Mouse (Mus musculus) ES-E14 (cell line): ENCODE data around the gene Gm27021. TPM values are rescaled to one million over a fixed set of nuclear protein-coding genes. Genes with fewer than 3 reads are reported as not detected.

Source experiments
- DNase-seq: peaks from one replicate; pipeline ENCODE4 v3.0.0-alpha.2; 2013; ENCODE audit warnings: low read depth, low spot score
- H3K27ac ChIP-seq: 2 replicates; pipeline ENCODE4 v1.5.1; 2012; ENCODE audit warnings: low read depth, mild to moderate bottlenecking, low read length, moderate library complexity, mixed read lengths; ENCODE audit not compliant: poor library complexity, insufficient read depth, severe bottlenecking
- H3K36me3 ChIP-seq: 2 replicates; pipeline ENCODE4 v1.6.1; 2012; ENCODE audit warnings: mild to moderate bottlenecking, low read length, moderate library complexity, mixed read lengths; ENCODE audit not compliant: control insufficient read depth, poor library complexity, insufficient read depth, severe bottlenecking
- H3K4me1 ChIP-seq, 2 experiments: fragments of 150-350 bp in 1 of 2; sonication (generic) in 1 of 2; 2 replicates each; pipeline ENCODE4 v1.6.1; 2012; ENCODE audit warnings: low read length in 2 of 2, mild to moderate bottlenecking in 1 of 2, mixed read lengths in 1 of 2; ENCODE audit not compliant: control insufficient read depth in 2 of 2, insufficient read depth in 2 of 2, poor library complexity in 1 of 2
- H3K4me3 ChIP-seq, 2 experiments: fragments of 150-350 bp in 1 of 2; sonication (generic) in 1 of 2; 2 replicates each; pipeline ENCODE4 v1.5.1; 2012; ENCODE audit warnings: low read length in 2 of 2, low read depth in 1 of 2, mild to moderate bottlenecking in 1 of 2, mixed read lengths in 1 of 2; ENCODE audit not compliant: insufficient read depth in 1 of 2, poor library complexity in 1 of 2, severe bottlenecking in 1 of 2
- H3K9ac ChIP-seq: 2 replicates; pipeline ENCODE4 v1.6.1; 2012; ENCODE audit warnings: low read depth, mild to moderate bottlenecking, low read length, mixed read lengths; ENCODE audit not compliant: poor library complexity, insufficient read depth, severe bottlenecking
- H3K9me3 ChIP-seq: fragments of 150-350 bp; sonication (generic); 2 replicates; pipeline ENCODE4 v1.6.1; 2012; ENCODE audit warnings: low read depth, mild to moderate bottlenecking, low read length; ENCODE audit not compliant: control insufficient read depth, insufficient read depth
- CHD2 ChIP-seq: IDR thresholded peaks from 2 replicates; pipeline ENCODE4 v1.6.1; 2014; ENCODE audit warnings: mild to moderate bottlenecking, low read depth, low read length, inconsistent platforms
- HCFC1 ChIP-seq: IDR thresholded peaks from 2 replicates; pipeline ENCODE4 v1.6.1; 2012; ENCODE audit warnings: low read length, inconsistent platforms, borderline replicate concordance; ENCODE audit not compliant: insufficient read depth
- MAFK ChIP-seq: IDR thresholded peaks from 2 replicates; pipeline ENCODE4 v1.6.1; 2014; ENCODE audit warnings: mild to moderate bottlenecking, low read depth, low read length, inconsistent platforms; ENCODE audit not compliant: insufficient read depth
- ZC3H11A ChIP-seq: IDR thresholded peaks from 2 replicates; pipeline ENCODE4 v1.6.1; 2012; ENCODE audit warnings: low read depth, mild to moderate bottlenecking, inconsistent platforms, low read length, borderline replicate concordance
- ZNF384 ChIP-seq: IDR thresholded peaks from 2 replicates; pipeline ENCODE4 v1.6.1; 2012; ENCODE audit warnings: low read depth, low read length, inconsistent platforms
- in situ Hi-C, 2 experiments: fragments of 600-800 bp; cut with MboI; formaldehyde crosslinking; loops; one replicate each; pipeline ENCODE4 v1.15.1; 2025; ENCODE audit warnings: low sequenced_read_pairs in 2 of 2, inconsistent platforms in 1 of 2; ENCODE audit not compliant: unreplicated experiment in 2 of 2
- total RNA-seq: library from RNA; depleted of rRNA; stranded (reverse); fragments of 300-350 nt; gene quantifications from 2 replicates; pipeline ENCODE4 v1.2.3, GENCODE M21; 2012

Gene Gm27021
- total RNA-seq, 1 experiment: 0.49 TPM

DNA sequence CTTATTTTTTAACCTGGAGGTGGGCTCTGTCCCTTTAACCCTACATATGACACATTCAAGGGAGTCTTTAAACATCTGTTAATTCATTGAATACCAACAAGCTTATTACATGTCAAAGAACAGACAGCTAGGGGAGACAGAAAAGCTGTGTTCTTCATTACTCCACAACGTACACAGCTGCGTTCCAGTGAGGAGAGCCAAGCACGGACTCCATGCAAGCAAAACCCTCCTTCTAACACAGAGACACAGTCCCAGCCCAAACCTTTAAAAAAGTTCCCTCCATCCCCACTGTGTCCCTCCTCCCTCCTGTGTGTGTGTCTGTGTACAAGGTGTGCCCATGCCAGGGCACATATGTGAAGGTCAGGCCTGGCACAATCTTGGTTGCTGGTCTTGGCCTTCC, 38.3 kb upstream of the Gm27021 start:
- Histone ChIP-seq H3K9ac (no peak overlapping the region), H3K27ac (no peak overlapping the region), H3K36me3 (no peaks in the 10 kb centered on the region), H3K9me3 (no peaks in the 10 kb centered on the region), H3K4me1 (no peaks in the 10 kb centered on the region), H3K4me3 (no peak overlapping the region)
- no peak for DNase-seq
- in situ Hi-C loops: no loop called here
- TF ChIP-seq ZC3H11A (no peak), ZNF384 (no peak), CHD2 (no peak), MAFK (no peak), HCFC1 (no peak)

DNA sequence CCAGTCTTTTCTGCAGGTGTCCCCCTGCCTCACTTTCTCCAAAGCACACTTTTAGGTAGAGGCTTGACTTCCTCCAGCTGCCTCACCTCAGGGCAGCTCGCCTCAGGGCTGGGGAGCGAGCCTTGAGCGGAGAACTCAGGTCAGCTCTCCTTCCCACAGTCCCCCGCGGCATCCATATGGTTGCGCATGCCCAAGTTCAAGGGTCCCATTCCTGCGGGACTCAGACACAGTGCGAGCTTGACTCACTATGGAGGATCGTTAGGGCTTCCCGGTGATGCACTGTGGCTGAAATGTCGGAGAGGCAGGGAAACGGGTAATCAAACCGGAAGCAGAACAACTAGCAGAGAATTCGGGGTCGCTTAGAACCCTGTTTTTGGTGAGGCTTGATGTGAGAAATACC, 37.3 kb upstream of the Gm27021 start:
- H3K4me1 ChIP-seq: no peaks in the 10 kb centered on the region
- peak overlapping the region; percentile 1 to 25; a peak in 2 of 4 replicates for H3K4me3 ChIP-seq
- DNase-seq: no peak
- TF ChIP-seq MAFK (no peak), ZC3H11A (no peak), ZNF384 (no peak), HCFC1 (no peak), CHD2 (no peak)
- in situ Hi-C loops: no loop called here
- no peak overlapping the region for H3K27ac ChIP-seq
- no peaks in the 10 kb centered on the region for H3K9me3 ChIP-seq
- peak overlapping the region; percentile 25; the same call in 1 of the 2 replicates for H3K9ac ChIP-seq
- no peaks in the 10 kb centered on the region for H3K36me3 ChIP-seq

DNA sequence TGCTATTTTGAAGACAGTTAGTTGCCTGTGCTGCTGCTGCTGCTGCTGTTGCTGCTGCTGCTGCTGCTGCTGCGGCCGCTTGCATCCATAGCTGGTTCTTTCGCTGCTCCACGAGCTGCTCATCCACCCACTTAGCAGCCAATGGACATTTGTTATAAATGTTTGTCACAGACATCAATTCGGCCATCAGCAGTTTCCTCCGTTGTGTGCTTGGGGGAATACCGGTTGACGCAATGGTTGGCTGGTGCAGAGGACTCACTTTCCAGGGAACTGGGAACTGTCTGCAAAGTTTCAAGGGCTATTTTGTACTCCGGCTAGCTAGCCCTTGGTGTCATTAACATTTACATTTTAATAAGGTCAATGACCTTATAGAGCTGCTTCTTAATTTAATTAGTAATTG, 36.3 kb upstream of the Gm27021 start:
- Histone ChIP-seq H3K4me3 (no peak overlapping the region), H3K27ac (no peak overlapping the region), H3K4me1 (no peaks in the 10 kb centered on the region), H3K36me3 (no peaks in the 10 kb centered on the region), H3K9ac (no peak overlapping the region), H3K9me3 (no peaks in the 10 kb centered on the region)
- TF ChIP-seq HCFC1: no peak
- TF ChIP-seq ZC3H11A: no peak
- TF ChIP-seq CHD2: no peak
- no peak for TF ChIP-seq ZNF384
- TF ChIP-seq MAFK: no peak
- in situ Hi-C loops: no loop called here
- no peak for DNase-seq

DNA sequence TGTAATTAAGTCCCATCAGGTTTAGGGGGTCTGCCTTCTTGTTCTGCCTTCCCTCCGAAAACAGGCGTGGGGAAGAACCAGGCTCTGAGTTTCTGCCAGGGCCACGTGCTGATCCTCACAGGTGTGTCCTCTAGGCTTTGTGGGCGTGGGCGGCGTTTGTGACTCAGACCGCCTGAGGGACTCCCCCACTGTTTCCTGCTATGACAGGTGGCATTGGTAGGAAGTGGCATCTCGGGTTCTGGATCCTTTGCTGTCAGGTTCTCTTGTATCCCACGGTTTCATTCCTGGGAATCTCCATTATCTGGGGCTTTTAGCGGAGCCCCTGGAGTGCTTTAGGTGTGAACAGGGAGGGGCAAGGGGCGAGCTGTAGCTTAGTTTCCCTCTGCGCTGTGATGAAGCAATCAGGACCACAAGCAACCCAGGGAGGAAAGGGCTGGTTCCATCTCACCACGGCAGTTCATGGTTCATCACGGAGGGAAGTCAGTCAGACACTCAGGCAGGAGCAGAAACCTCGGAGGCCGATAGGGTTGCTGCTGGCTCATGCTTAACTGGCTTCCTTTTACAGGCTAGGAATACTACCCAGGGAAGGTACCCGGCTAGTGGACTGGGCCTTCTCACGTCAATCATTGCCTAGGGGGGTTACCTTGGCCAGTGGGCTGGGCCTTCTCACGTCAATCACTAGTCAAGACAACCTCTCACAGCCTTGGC, 34.0 kb upstream of the Gm27021 start:
- Histone ChIP-seq H3K9ac (no peak overlapping the region), H3K4me3 (no peak overlapping the region), H3K27ac (no peak overlapping the region), H3K9me3 (no peaks in the 10 kb centered on the region), H3K36me3 (no peaks in the 10 kb centered on the region), H3K4me1 (no peaks in the 10 kb centered on the region)
- TF ChIP-seq HCFC1 (no peak), ZC3H11A (no peak), ZNF384 (no peak), MAFK (no peak)
- in situ Hi-C loops: no loop called here
- no peak for DNase-seq

DNA sequence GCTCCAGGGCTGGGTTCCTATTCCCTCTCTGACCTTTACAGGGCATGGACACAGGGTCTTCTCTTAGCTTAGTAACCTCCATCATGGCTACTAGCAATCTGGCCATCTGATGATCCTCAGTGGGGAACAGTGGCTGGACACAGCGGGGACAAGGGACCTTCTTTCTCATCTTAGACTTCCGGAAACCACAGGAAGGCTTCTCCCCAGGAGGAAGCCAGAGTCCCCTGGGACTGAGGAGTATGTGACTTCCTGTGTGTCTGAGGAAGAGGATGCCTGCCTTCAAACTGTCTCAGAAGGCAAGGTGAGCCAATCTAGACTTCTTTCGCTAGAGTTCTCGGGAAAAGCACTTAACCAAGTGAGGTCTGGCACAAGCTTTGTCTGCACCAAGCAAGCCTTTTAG, 32.2 kb upstream of the Gm27021 start:
- Histone ChIP-seq H3K4me1 (no peaks in the 10 kb centered on the region), H3K27ac (no peak overlapping the region), H3K9me3 (no peaks in the 10 kb centered on the region), H3K4me3 (no peak overlapping the region), H3K9ac (no peak overlapping the region), H3K36me3 (no peaks in the 10 kb centered on the region)
- in situ Hi-C loops: no loop called here
- no peak for TF ChIP-seq HCFC1
- no peak for TF ChIP-seq ZC3H11A
- TF ChIP-seq MAFK: no peak
- no peak for TF ChIP-seq CHD2
- no peak for TF ChIP-seq ZNF384
- DNase-seq: no peak
